Mouse (Mus musculus) cerebellum, adult 2 months (tissue): ENCODE measurements at regions not wholly inside any gene's neighbourhood (a gene's known extent, or its start where the extent isn't known, plus 50 kb on each side); places are given as distances from the start of the nearest gene placed in this dataset.

Experiments
- CTCF ChIP-seq: fragments of 200-500 bp; IDR thresholded peaks from 2 replicates; pipeline ENCODE4 v1.5.1; 2011; ENCODE audit warnings: low read depth, mild to moderate bottlenecking, control low read depth, low read length, moderate library complexity, borderline replicate concordance; ENCODE audit not compliant: insufficient read depth
- POLR2A ChIP-seq: fragments of 200-500 bp; IDR thresholded peaks from 2 replicates; pipeline ENCODE4 v1.6.1; 2011; ENCODE audit warnings: low read length, control low read depth, borderline replicate concordance; ENCODE audit not compliant: insufficient read depth

DNA sequence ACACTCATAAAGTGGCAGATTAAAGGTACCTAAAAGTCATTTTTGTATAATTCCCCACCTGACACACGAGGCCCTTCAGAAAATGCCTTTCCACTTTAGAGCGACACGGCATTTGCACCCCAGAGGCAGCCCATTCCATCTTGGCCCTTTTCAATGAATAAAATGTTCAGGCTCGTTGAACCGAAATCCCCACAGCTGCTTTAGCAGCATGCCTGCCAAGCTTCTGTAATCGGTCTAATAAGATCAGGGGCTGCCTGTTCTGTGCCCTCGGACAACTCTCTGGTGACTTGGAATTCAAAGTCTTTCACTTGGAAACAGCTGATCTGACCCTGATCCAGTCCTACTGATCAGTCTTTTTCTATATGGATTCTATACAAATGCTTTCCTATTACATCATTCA, 123.3 kb upstream of the Spon1 start:
- no peak for TF ChIP-seq CTCF
- no peak for TF ChIP-seq POLR2A
